Comparison of ENCODE assay signal across 8 mouse cellular contexts in the genomic region with DNA sequence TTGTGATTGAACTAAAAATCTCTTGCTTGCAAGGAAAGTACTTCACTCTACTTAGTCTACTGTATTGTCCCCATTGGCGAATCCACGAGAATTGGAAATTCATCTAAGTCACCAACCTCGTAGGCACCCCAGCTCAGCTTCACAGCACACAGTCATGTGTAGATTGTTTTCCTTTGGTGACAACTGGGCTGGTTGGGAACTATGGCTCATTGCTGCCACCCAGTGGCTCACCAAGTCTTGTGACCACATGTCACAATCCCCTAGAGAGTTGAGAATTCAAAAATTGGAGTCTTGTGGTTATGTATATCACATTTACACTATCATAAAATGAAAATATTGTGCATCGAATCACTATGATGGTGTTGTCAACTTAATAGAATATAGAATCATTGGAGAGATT. TPM values are rescaled to one million over a fixed set of nuclear protein-coding genes. Genes with fewer than 3 reads are reported as not detected.
A peak's percentile ranks its signal among the peaks of the same experiment; 100 is the strongest.
DNase-seq lines count a peak whose midpoint lies in the region; ATAC-seq and TF ChIP-seq lines count a peak whose summit lies in the region.

No protein-coding gene starts in this region.

- no peaks in the 10 kb centered on the region for H3K27me3 ChIP-seq in forebrain, embryonic 15.5 days
- no peaks in the 10 kb centered on the region for H3K27me3 ChIP-seq in forebrain, embryonic 12.5 days
- no peaks in the 10 kb centered on the region for H3K27me3 ChIP-seq in liver, postnatal 0 days (ENCODE audit: insufficient read depth, low read length)

- no peak overlapping the region for H3K4me2 ChIP-seq in forebrain, embryonic 15.5 days (replicated peaks)
- H3K4me2 ChIP-seq in forebrain, embryonic 12.5 days, result no peak overlapping the region
- H3K4me2 ChIP-seq in liver, postnatal 0 days (ENCODE audit: low read depth, low read length), result no peak overlapping the region

- no peaks in the 10 kb centered on the region for H3K36me3 ChIP-seq in forebrain, embryonic 15.5 days
- H3K36me3 ChIP-seq in forebrain, embryonic 12.5 days (replicated peaks), result no peaks in the 10 kb centered on the region
- no peaks in the 10 kb centered on the region for H3K36me3 ChIP-seq in liver, postnatal 0 days (replicated peaks; ENCODE audit: insufficient read depth, low read length)

- peak; percentile 25 to 30 for DNase-seq in urinary bladder, postnatal 36 days (ENCODE audit: low spot score in 2 of 2)
- no peak for DNase-seq in urinary bladder, postnatal 10 days (ENCODE audit: low spot score)
- DNase-seq in cerebellum, postnatal 25 days, result peak; percentile 54 to 78
- peak; percentile 18 for DNase-seq in hindlimb bud, embryonic 11.5 days (ENCODE audit: extremely low spot score, low read depth, low spot score)
- DNase-seq in liver, postnatal 0 days, result peak; percentile 64
- peak; percentile 49 for DNase-seq in right cerebral cortex, postnatal 25 days

- TF ChIP-seq CTCF in liver, postnatal 0 days (IDR thresholded peaks at IDR 0.05; ENCODE audit: low read depth), result peak; percentile 71

- H3K4me1 ChIP-seq in forebrain, embryonic 15.5 days, result no peaks in the 10 kb centered on the region
- H3K4me1 ChIP-seq in forebrain, embryonic 12.5 days, result no peaks in the 10 kb centered on the region
- H3K4me1 ChIP-seq in liver, postnatal 0 days (ENCODE audit: insufficient read depth), result no peaks in the 10 kb centered on the region

- no peak for TF ChIP-seq EP300 in liver, postnatal 0 days (IDR thresholded peaks at IDR 0.05; ENCODE audit: low read depth)

- no peaks in the 10 kb centered on the region for H3K9me3 ChIP-seq in forebrain, embryonic 15.5 days
- H3K9me3 ChIP-seq in forebrain, embryonic 12.5 days, result no peaks in the 10 kb centered on the region
- no peaks in the 10 kb centered on the region for H3K9me3 ChIP-seq in liver, postnatal 0 days (ENCODE audit: low read length)

- 58% methylated on average over 4 of the region's 4 CpGs for WGBS in forebrain, embryonic 15.5 days
- 55% methylated on average over 4 of the region's 4 CpGs for WGBS in forebrain, embryonic 12.5 days
- WGBS in liver, postnatal 0 days (ENCODE audit: insufficient replicate concordance), result 34% methylated on average over 4 of the region's 4 CpGs

- H3K9ac ChIP-seq in forebrain, embryonic 15.5 days (replicated peaks), result no peak overlapping the region
- H3K9ac ChIP-seq in forebrain, embryonic 12.5 days, result no peak overlapping the region
- H3K9ac ChIP-seq in liver, postnatal 0 days (replicated peaks), result no peak overlapping the region

- H3K27ac ChIP-seq in forebrain, embryonic 15.5 days (replicated peaks), result no peak overlapping the region
- no peak overlapping the region for H3K27ac ChIP-seq in forebrain, embryonic 12.5 days
- H3K27ac ChIP-seq in liver, postnatal 0 days (ENCODE audit: low read depth), result no peak overlapping the region

- peak; percentile 36 for ATAC-seq in forebrain, embryonic 15.5 days (replicated peaks)
- ATAC-seq in forebrain, embryonic 12.5 days (ENCODE audit: low FRiP score), result no peak
- no peak for ATAC-seq in liver, postnatal 0 days

- H3K4me3 ChIP-seq in forebrain, embryonic 15.5 days, result no peak overlapping the region
- no peak overlapping the region for H3K4me3 ChIP-seq in forebrain, embryonic 12.5 days (replicated peaks)
- H3K4me3 ChIP-seq in liver, postnatal 0 days (ENCODE audit: low read depth, low read length), result no peak overlapping the region

RNA-seq across cellular contexts. Expression of gene Plekhb2, which starts 47.1 kb away (rescaled TPM):
- polyA plus RNA-seq in forebrain, embryonic 15.5 days (2015; fragmentation: Nextera tagmentation; extraction: Ambion mirVana), result 64.2 and 71.8 TPM in 2 replicates
- 47.6 and 51.9 TPM in 2 replicates for polyA plus RNA-seq in forebrain, embryonic 12.5 days (2016; fragmentation: Nextera tagmentation; extraction: Ambion mirVana)
- polyA plus RNA-seq in liver, postnatal 0 days (2015; fragmentation: Nextera tagmentation; extraction: Ambion mirVana), result 9.2 and 10.1 TPM in 2 replicates

RNA-seq across cellular contexts. Expression of gene Fam168b, which starts 54.0 kb away (rescaled TPM):
- 169 and 171 TPM in 2 replicates for polyA plus RNA-seq in forebrain, embryonic 15.5 days (2015; fragmentation: Nextera tagmentation; extraction: Ambion mirVana)
- 176 and 179 TPM in 2 replicates for polyA plus RNA-seq in forebrain, embryonic 12.5 days (2016; fragmentation: Nextera tagmentation; extraction: Ambion mirVana)
- 9.6 and 11.3 TPM in 2 replicates for polyA plus RNA-seq in liver, postnatal 0 days (2015; fragmentation: Nextera tagmentation; extraction: Ambion mirVana)

Comparison
In these comparisons a context has a peak if more than half of its experiments do, and no peak if none do; other contexts are left out.
1. RNA of gene Fam168b, which starts 54.0 kb away (polyA plus RNA-seq): 176 to 179 TPM in forebrain, embryonic 12.5 days and 169 to 171 TPM in forebrain, embryonic 15.5 days; 9.6 to 11.3 TPM in liver, postnatal 0 days; every median in the first group is over 10 times any median in the second.